Mouse (Mus musculus): Measurements from ENCODE around the gene BC048679.
"Not testable (repeated sequence)": the region's sequence is repeated elsewhere in the genome, so short reads cannot be mapped to it uniquely, and the experiment has no call there.

Gene BC048679

DNA sequence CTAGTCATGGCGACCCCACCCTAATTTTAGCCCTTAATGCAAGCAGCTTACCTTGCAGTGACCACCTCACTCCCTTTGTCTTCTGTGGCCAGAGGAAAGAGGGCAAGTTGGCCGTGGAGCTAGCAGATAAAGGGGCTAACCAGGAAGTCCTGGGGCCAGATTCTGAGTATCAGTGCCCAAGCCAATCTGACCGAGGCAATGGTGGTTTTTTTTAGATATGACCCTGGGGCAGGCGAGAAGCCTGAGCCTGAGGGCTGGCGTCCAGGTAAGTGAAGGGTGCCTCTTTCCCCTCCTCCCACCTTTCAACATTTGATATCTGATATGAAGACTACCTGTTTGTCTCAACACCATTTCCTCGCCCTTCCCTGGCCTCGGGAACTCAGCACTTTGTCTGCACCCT is at the start of gene BC048679:
BC048679 (minus strand) TSS at position 101 of the 400 bp plus-strand sequence.
- DNase-seq (ENCODE audit: low spot score in 2 of 2), result no peak

DNA sequence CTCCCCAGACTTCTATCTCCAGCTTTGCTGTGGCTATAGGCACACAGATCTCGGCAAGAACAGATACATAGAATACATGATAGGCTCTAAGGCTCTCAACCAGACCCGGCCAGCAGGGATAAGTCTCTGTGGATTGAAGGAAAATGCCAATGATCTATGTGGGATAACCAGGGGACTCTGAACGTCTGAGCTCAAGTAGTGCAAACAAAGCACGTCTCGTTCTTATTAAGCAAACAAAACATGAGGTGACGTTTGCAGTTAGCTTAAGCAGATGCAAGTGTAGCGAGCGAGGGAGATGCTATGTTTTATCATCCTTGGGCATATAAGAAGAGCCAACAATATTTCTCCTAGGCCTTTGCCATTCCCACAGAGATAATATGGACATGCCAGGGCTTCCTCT is 44.9 kb upstream of the BC048679 start:
- no peak for DNase-seq (ENCODE audit: low spot score in 2 of 2)

DNA sequence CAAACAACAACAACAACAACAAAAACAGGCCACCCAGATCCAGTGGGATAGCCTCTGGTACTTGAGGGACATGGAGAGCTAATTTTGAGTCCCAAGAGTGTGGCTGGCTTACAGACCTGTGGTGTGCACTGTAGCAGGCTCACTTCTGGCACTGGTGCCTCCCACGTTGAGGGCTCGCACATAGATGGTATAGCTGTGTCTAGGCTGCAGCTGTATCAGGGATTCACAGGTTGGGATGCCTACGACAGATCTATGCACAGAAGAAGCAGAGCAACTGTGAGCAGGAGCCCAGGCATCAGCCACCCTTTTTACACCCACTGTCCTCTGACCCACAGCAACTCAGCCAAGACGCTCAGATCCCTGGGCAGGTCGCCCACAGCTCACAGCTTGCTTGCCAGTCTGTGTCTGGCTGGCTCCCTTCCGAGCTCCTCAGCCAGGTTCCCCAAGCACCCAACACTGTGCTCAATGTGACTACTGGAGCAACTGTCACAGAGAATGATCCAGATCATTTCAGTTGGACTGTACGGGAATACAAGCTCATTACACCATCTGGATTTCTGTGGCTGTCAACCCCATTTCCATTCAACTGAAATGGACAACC is 43.9 kb upstream of the BC048679 start:
- peak; percentile 33 to 53 for DNase-seq (ENCODE audit: low spot score in 2 of 2)

DNA sequence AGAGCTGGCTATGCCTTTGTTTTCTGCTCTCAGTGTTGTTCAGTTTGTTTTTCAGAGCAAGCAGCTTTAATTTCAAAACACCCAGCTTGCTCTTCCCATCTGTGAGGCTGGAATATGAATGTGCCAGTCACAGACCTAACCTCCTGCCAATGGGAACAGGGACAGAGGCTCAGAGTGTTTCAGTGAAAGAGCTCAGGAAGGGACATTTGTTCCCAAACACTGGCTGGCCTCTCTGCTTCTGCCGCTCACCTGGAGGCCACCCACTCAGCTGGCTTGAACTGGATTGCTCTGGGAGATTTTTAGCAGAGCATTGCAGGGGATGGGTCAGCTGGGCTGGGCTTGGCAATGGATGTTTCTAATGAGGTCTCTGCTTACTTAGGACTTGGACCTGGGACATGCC is 42.9 kb upstream of the BC048679 start:
- DNase-seq (ENCODE audit: low spot score in 2 of 2), result no peak

DNA sequence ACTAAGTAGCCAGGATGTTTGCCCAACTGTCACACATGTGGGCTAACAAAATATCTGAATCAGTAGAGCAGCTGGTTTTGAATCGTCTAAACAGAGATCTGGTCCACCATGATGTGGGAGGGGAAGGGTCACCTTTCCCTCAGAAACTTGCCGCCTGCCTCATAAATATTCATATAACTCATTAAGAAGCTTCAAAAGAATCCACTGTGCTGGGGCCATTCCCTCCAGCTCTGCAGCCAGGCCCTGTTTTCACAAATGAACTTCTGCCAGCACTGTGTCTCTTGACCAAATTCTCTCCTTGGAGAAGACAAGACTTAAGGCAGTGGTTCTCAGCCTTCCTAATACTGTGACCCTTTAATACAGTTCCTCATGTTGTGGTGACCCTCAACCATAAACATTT is 41.5 kb upstream of the BC048679 start:
- no peak for DNase-seq (ENCODE audit: low spot score in 2 of 2)

DNA sequence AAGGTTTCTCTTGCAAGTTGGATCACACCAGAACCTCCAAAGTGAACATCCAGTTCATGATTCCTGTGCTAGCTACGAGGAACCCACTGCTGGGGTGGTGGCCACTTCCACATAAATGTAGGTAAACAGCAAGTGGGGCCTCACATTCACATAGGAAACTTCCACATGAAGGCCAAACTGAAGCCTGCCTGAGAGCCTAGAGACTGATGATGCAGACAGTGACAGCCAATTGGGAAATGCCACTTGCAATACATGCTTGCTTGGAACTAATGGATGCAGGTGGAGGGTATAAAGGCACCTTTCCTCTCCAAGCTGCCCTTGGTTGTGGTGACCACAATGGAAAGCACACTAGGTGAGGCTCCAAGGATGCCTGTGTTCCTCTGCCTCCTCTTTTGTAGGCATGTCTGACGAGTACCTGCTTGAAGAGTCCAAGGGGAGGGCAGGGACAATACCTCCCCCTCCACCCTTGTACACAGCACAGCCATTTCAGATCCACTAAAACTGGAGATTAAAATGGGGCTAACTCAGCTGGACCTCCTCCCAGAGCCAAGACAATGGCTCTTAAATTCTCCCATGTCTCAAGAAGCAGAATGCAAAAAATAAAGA is 40.1 kb upstream of the BC048679 start:
- no peak for DNase-seq (ENCODE audit: low spot score in 2 of 2)

DNA sequence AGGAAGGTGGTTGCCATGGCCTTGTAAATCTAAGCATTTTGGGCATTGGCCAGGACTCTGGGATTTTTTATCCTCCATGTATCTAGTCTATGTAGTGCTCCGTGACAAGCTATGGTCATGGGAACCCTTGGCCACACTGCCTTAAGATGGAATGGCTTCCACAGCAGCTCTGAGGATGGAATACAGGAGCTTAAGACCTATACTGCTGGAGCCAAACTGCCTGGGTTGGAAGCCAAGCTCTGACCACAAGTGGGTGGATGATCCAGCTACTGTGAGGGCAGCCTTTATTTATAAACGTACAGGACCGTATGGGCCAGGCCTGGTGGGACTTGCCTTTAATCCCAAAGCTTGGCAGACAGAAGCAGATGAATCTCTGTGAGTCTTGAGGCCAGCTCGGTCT is 38.4 kb upstream of the BC048679 start:
- no peak for DNase-seq (ENCODE audit: low spot score in 2 of 2)

- DNase-seq (ENCODE audit: low spot score in 2 of 2), result no peak
Observed at GRCm38 (mm10) chr7:81531462-81531861, 33.4 kb upstream of the BC048679 start.

- no peak for DNase-seq (ENCODE audit: low spot score in 2 of 2)
Observed at GRCm38 (mm10) chr7:81528918-81529317, 30.8 kb upstream of the BC048679 start.

- DNase-seq (ENCODE audit: low spot score in 2 of 2), result no peak
Observed at GRCm38 (mm10) chr7:81523663-81524017, 25.6 kb upstream of the BC048679 start.

GRCm38 (mm10) chr7:81523008-81523662 is 25.1 kb upstream of the BC048679 start:
- peak; percentile 71 to 76 for DNase-seq (ENCODE audit: low spot score in 2 of 2)

GRCm38 (mm10) chr7:81516154-81517030 is 18.3 kb upstream of the BC048679 start:
- DNase-seq (ENCODE audit: low spot score in 2 of 2), result no peak

- no peak for DNase-seq (ENCODE audit: low spot score in 2 of 2)
Observed at GRCm38 (mm10) chr7:81514906-81515590, 17.0 kb upstream of the BC048679 start.

GRCm38 (mm10) chr7:81501050-81501449 is 3.0 kb upstream of the BC048679 start:
- DNase-seq (ENCODE audit: low spot score in 2 of 2), result no peak

GRCm38 (mm10) chr7:81497171-81497570 is 910 bp downstream of the BC048679 start:
- no peak for DNase-seq (ENCODE audit: low spot score in 2 of 2)

DNA sequence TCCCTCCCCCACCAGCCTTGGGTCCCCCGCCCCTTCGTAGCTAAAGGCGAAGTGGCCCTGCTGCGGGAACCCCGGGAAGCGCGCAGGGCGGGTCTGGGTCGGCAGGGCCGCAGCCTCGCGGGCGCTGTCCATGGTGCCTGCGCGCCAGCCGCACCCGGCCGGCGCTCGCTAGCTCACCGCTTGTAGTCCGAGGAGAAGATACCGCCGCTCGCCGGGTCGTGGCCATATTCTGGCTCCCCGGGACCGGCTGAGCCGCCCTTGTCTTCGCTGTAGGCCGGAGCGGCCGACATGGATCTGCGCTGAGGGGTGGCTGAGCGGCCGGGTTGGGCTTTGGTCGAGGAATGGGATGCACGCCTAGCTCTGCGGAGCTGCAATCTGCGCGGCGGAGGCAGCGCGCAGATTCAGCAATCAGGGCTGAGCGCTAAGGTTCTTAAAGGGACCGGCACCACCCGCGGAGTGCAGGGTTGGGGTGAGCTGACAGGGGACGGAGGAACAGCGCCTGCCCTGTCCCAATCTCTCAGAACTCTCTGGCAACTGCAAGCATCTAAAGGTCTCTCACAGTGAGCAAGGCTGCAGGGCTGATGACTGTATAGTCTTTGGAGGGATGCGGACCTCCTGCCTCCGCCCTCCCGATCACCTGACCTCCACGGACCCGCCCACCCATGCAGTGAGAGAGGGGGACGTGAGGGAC is 4.6 kb downstream of the BC048679 start, which contains the start of gene Ap3b2:
Ap3b2 (minus strand) TSS at position 595 of the 691 bp plus-strand sequence.
- peak; percentile 60 to 70 for DNase-seq (ENCODE audit: low spot score in 2 of 2)

GRCm38 (mm10) chr7:81492628-81493027 is 5.5 kb downstream of the BC048679 start:
- DNase-seq (ENCODE audit: low spot score in 2 of 2), result no peak

- DNase-seq (ENCODE audit: low spot score in 2 of 2), result no peak
Observed at GRCm38 (mm10) chr7:81489649-81490048, 8.4 kb downstream of the BC048679 start.

- DNase-seq (ENCODE audit: low spot score in 2 of 2), result no peak
Observed at GRCm38 (mm10) chr7:81480800-81481199, 17.3 kb downstream of the BC048679 start.

GRCm38 (mm10) chr7:81479531-81480090 is 18.5 kb downstream of the BC048679 start:
- no peak for DNase-seq (ENCODE audit: low spot score in 2 of 2)

GRCm38 (mm10) chr7:81478261-81478660 is 19.8 kb downstream of the BC048679 start:
- not testable (repeated sequence) for DNase-seq (ENCODE audit: low spot score in 2 of 2)

Data from frontal cortex, postnatal 25 days (tissue).